Mouse (Mus musculus): ENCODE measurements around the gene Upf2. TPM values are rescaled to one million over a fixed set of nuclear protein-coding genes. Genes with fewer than 3 reads are reported as not detected.

Gene Upf2
- total RNA-seq (2021), result 10 to 100 TPM; 17.2 to 20.3 TPM
- long read RNA-seq, experiment 1, full-length matches to known transcripts, result 5 of 14 reads
- long read RNA-seq, experiment 1, partial matches to known transcripts, result 1 of 14 reads
- long read RNA-seq, experiment 1, other reads (novel, unspliced or antisense), result 8 of 14 reads
- long read RNA-seq, experiment 2, full-length matches to known transcripts, result 8 of 14 reads
- long read RNA-seq, experiment 2, partial matches to known transcripts, result 2 of 14 reads
- long read RNA-seq, experiment 2, other reads (novel, unspliced or antisense), result 4 of 14 reads

DNA sequence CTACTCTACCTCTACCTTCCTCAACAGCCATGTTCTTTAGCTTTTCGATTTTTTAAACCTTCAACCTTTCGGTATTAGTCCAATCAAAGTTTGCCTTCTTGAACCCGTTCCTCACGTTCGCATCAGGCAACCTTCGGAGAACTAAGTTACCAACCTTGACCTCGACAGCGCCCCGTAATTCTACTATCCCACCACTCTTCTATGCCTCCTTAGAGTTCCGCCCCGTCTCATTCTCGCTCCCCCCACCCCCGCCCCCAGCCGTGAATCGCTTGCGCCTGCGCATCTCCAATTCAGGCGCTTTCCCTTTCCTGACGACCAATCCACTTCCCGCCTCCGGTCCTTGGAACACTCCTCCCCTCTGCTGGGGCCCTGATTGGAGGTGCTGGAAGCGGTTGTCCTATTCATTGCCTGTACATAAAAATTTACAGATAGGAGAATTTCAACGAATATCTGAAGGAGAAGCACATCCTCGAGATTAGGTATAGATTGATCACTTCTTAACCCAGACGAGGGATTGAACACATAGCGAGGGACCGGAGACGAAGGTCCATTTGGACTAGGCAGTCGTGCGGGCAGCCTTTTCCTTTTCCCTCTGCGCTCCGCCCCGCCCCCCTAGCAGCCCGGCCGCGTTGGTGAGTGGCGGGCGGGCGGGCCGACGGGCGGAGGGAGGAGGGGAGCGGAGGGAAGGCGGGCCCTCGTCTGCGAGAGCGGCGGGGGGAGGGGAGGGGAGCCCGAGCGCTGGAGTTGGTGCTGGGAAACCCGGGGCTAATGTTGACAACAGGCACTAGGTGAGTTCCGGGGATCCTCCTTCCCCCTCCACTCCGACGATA lies at the start of gene Upf2:
Gene Upf2, plus strand, starts transcription at position 704 of the 830 bp plus-strand sequence.
- peak; percentile 92 to 97 for DNase-seq (ENCODE audit: low spot score in 2 of 2)

DNA sequence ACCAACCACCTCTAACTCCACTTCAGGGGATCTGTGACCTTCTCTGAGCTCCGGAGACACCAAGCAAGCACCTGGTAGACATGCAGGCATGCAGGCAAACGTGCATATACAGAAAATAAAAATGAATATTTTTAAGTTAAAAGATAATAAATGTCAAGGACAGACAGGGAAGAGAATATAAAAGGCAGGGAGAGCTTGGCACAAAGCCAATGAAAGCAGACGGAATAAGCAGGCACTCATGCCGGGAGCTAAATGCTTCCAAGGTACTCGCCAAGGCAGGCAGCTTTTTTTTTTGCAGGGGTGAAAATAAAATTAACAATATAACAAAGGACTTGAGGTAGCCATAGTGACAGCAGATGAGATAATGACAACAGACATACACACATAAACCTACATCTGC lies 45.2 kb upstream of the Upf2 start:
- DNase-seq (ENCODE audit: low spot score in 2 of 2), result no peak

DNA sequence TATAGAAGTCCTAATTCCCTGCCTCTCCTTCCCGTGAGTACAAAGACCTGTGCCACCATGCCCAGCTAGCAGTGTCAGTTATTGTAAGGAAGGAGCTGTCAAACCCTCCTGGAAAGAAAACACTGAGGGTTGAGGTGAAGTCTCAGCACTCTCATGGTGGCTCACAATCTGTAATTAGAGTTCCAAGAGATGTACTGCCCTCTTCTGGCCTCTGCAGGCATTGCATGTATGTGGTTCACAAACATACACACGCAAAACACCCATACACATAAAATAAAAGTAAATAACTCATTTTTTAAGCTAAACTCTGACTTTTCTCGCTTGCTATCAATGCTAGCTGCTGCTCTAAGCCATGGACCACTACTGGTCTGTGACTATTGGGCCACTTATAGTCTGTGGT lies 44.6 kb upstream of the Upf2 start:
- DNase-seq (ENCODE audit: low spot score in 2 of 2), result peak in 1 of 2 experiments; percentile 19

DNA sequence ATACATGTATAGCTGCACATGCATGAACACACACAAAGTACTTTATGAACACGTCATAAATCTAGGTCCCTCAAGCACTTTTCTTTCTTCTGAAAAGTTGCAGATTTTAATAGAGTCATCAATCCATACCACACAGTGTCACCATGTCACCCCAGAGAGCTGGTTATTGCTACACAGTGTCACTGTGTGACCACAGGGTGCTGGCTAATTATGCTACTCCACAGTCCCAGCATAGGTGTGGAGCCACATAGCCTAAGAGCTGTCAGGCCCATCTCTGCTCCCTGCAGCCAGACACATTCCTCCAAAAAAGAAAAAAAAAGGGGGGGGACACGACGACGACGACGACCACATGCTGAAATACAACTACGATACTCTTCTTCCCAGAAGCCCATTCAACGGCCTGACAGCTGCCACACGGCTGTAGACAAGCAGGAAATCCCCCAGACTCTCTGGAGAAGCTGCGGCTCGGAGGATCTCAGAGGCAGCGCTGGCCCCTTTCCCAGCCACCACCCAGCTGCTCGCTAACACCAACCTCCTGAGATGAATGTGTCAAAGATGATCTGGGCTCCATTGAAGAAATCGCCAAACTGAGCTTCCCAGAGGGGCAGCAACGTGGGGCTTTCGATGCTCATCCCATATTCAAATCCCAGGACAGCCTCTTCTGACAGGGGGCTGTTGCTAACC lies 39.8 kb upstream of the Upf2 start:
- DNase-seq (ENCODE audit: low spot score in 2 of 2), result no peak

DNA sequence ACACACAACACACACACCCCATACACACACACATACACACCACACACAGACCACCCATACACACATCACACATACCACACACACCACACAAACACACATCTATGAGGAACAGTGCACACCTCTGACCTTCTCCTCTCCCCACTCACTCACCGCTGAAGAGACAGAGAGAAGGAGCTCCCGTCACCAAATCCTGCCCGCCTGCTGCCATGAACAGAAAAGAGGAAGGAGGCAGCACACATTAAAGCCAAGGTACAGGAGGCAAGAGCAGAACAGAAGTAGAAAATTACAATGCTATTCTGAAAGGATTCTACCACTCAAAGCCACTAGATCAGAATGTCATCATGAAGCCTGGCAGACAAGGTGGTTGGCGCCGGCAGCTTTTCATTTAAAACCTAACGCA lies 28.4 kb upstream of the Upf2 start:
- DNase-seq (ENCODE audit: low spot score in 2 of 2), result no peak

DNA sequence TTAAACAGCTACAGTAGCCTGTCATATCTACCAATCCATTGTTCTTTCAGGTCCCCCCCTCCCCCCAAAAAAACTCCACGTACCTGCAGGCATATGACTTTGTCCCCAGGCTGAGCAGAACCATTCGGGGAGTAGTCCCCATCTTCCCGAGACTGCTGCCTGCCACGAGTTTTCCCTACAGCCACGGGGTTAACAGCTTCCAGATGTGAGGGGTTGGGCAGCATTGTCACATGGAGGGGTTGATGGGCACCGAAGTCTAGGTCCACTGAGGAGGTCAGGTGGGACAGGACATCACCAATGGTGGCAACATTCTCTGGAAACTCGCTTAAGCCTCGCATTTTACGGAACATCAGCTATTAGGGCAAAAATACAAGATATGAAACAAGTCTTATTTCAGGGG lies 27.5 kb upstream of the Upf2 start:
- DNase-seq (ENCODE audit: low spot score in 2 of 2), result no peak

DNA sequence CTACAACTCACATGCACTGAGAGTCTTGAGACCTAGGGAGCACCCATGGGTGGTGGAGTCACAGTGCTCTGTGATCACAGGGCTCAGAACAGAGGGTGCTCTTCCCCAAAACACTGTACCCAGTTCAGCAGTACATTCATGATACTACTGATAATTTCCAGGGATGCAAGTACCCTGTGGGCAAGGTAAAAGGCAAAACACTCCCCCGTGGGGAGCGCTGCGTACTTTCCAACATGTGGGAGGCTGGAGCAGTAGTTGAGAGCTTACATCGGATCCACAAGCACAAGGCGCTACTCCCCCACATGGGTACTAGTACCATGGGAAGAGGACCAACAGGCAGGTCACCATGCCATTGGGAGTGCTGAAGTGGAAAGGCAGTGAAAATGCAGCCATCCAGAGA lies 23.8 kb upstream of the Upf2 start:
- no peak for DNase-seq (ENCODE audit: low spot score in 2 of 2)

DNA sequence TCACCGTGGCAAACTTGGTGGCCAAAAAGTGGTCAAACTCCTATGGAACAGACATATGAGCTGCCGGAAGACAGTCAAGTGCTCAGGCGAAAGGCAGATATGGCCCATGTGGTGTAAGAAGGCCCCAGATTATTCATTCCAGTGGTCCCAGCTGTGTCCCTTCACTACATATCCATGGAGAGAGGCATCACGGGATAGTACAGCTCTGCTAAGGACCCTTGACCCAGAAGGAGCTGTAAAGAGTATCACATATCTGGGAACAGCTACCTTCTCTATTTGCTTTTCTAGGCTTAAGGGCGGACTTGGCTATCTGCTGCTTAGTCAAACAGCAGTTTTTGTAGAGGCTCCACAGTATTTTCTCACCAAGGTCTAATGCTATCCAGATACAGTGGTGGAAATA lies 21.5 kb upstream of the Upf2 start:
- DNase-seq (ENCODE audit: low spot score in 2 of 2), result no peak

DNA sequence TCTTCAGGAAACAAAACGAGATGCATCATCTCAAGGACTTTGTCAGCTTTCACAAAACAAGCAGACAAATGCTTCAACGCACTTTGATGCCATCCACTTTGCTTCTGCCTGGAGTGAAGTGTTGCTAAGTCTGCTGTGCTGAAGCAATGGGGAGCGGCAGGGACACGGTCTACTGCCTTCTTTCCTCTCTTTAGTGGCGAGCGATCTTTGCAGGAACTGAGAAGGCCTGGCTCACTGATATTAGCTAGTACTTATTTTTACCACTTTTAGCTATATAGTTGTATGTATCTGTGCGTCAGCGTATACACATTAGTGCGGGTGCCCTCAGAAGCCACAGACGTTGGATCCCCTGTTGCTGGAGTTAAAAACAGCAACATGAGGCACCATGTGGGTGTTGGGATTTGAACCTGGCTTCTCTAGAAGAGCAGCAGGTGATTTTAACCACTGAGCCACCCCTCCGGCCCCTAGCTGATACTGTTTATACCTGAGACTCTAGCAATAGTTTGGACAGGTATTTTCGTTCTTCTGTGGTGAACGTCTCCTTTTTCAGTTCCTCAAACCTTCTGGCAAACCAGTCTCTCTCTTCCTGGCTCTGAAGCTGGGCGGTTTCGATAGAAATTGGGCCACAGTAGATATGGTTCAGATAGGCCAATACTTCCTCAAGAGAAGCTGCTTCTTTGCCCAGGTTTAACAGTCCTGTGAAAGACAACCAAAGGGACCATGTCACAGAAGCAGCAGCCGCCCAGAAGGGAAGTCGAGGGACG lies 20.8 kb upstream of the Upf2 start:
- no peak for DNase-seq (ENCODE audit: low spot score in 2 of 2)

DNA sequence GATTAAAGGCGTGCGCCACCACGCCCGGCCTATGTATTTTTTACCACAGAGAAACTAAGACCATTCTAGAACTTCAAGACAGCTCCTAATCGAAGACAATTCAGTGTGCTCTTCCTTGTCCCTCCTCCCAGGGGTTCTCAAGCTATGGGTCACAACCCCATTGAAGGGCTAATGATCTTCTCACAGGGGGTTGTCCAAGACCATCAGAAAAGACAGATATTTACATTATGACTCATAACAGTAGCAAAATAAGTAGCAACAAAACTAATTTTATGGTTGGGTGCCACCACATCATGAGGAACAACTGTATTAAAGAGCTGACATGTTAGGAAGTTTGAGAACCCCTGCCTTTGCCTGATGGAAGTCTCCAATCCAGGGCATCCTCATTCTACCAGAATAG lies 19.3 kb upstream of the Upf2 start:
- DNase-seq (ENCODE audit: low spot score in 2 of 2), result no peak

DNA sequence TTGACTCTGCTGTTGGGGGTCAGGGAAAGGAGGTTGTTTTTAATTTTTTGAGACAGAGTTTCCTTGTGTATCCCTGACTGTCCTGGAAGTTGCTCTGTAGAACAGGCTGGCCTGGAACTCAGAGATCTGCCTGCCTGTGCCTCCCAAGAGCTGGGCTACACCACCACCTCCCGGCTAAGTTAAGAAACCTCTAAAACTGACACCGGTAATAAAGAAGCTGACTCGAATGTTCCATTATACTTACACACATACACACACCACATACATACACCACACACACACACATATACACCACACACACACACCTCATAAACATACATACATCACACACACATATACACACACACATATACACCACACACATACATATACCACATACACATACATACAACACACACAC lies 16.3 kb upstream of the Upf2 start:
- DNase-seq (ENCODE audit: low spot score in 2 of 2), result no peak

DNA sequence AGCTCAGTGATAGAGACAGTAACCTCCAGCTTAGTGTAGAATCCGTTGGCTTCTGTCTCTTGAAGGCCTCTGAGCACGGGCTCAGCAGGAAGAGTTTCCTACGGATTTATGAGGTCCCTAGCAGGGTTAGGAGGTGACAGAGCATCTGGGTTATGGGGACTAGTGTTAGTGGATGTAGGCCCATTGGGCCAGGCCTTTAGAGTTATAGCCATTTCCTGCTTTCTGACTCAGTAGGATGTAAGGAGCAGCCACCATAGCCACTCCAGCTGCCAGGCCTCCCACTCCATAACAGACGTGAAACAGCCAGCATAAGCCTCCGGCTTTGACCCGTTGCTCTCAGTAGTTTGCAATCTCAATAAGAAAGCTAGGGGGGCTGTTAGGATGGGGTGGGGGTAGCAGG lies 15.2 kb upstream of the Upf2 start:
- DNase-seq (ENCODE audit: low spot score in 2 of 2), result no peak

DNA sequence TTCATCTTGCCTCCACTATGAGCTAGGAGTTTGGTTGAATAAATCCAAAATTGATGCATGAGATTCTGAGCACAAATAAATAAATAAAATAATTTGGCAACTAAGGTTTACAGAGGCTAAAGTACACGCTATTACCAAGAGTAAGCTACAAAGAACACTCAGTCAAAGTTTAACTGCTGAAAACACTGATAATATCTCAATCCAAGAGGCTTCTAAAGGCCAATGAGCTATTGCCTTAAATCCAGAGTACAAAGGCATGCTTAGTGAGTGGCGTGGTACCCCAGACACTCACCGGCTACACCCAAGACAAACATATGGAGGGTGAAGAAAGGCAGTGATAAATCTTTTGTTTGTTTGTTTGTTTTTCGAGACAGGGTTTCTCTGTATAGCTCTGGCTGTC lies 14.7 kb upstream of the Upf2 start:
- no peak for DNase-seq (ENCODE audit: low spot score in 2 of 2)

DNA sequence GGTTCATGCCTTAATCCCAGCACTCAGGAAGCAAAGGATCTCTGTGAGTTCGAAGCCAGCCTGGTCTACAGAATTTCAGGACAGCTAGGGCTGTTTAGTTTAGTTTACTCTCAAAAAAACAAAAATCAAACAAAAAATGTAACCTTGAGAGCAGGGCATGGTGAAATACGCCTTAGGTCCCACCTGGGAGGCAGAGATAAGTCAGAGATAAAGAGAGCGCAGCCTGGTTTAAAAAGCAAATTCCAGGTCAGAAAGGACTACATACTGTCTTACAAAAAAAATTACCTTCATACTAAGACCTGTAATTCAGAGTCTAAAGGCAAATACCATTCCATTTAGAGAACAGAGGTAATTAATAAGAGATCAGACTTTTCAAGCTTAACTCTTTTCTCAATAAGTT lies 11.9 kb upstream of the Upf2 start:
- DNase-seq (ENCODE audit: low spot score in 2 of 2), result no peak

DNA sequence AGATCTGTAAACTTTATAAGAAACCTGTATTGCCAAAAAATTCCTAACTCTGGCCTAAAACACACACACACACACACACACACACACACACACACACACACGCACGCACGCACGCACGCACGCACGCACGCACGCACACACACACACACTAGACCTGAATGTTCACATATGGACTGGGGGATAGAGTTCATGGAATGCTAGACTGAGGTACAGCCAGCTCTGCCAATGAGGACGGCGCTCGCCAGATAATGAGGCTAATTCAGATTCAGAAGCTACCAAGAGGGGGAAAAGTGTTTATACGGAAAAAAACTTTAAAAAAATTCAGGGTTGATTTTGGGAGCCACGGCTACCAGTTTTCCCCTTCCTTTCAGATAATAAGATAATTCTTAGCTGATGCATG lies 11.4 kb upstream of the Upf2 start:
- no peak for DNase-seq (ENCODE audit: low spot score in 2 of 2)

DNA sequence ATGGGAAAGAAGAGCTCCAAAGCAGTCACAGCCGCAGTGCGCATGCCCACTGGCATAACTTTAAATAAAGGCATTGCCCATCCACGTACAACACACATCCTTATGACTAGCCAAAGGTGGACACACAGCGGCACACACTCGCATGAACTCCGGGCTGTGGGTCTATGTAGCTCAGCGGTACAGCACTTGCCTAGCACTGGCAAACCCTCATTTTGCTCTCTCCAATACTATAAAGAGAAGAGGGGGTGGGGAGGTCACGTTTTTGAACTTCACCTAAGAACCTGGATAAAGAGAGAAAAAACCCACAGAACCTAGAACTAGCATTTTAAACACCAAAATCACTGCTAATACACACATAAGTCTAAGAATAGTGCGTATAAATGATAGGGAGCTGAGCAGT lies 10.3 kb upstream of the Upf2 start:
- no peak for DNase-seq (ENCODE audit: low spot score in 2 of 2)

DNA sequence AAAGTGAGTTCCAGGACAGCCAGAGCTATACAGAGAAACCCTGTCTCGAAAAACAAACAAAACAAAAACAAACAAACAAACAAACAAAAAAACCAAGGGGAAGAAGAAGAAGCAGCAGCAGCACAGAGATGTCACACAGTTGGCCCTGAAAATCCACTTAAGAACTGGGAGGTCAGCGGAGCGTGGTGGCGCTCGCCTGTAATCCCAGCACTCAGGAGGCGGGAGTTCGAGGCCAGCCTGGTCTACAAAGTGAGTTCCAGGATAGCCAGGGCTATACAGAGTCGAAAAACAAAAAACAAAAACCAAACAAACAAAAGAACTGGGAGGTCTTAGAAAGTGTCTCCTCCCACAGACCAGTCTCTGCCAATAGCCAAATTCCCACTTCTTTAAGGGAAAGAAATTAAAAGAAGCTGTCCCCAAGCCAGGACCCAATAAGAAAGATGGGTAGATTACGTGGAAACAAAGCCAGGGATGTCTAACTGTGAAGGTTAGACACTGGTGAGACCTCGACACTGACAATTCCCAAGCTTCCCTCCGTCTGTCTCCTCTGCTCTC lies 9.3 kb upstream of the Upf2 start:
- no peak for DNase-seq (ENCODE audit: low spot score in 2 of 2)

DNA sequence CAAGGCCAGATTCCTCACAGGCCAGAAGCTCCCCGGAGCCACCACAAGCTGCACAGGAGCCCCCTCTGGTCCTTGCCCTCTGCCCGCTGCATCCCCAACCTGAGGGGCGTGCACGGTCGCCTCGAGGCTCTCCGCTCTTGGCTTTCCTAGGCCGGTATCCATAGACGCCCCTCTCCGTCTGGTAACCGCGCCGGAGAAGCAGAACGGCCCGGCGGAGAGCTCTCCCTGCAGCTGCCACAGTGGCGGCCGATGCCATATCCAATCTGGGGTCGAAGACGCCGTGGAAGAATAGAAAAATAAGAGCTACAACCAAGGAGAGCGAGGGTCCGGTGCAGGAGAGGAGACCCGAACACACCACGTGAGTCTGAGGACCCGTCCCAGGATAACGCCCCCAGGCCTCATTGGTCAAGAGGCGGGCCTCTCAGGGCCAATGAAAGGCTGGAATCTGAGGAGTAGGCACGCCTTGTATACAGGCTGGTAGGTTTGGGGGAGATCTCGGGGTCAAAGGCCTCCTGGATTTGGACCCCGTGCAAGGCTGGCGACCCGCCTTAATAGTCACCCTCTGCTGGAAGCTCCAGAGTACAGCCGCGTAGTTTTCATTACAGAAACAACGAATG lies 8.7 kb upstream of the Upf2 start, which contains the start of gene Dhtkd1:
Gene Dhtkd1, minus strand, starts transcription at position 377 of the 617 bp plus-strand sequence.
- DNase-seq (ENCODE audit: low spot score in 2 of 2), result peak; percentile 19 to 50

DNA sequence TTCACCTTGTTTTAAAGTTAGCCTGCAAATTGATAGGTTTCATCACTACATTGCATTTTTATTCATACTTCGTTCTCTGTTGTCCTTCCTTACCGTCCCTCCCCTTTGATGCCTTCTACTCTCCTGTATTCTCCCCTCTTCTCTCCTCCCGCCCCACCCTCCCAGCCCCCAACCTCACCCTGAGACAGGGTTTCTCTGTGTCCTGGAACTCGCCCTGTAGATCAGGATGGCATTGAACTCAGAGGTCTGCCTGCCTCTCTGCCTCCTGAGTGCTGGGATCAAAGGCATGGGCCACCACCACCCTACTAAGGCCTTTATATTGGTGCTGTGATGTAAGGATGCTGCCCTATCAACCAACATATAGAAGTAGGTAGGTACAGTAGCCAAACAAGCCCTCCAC lies 8.2 kb upstream of the Upf2 start:
- DNase-seq (ENCODE audit: low spot score in 2 of 2), result no peak

DNA sequence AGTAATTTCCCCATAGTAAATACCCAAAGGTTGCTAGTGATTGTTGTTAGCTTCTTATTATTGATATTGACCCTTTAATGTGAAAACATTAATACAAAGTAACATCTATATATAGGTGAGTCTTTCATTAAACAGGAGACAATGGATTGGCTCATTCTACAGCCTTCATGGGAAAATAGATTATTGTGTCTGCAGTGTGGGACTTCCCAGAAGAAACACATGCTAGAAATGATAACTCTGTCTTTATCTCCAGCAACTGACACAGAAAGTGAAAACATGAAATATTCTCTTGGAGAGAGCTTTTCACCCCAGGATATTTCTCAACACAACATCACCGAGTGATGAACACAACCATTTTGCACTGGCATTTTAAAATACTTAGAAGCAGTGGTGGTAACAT lies 5.6 kb upstream of the Upf2 start:
- DNase-seq (ENCODE audit: low spot score in 2 of 2), result no peak

DNA sequence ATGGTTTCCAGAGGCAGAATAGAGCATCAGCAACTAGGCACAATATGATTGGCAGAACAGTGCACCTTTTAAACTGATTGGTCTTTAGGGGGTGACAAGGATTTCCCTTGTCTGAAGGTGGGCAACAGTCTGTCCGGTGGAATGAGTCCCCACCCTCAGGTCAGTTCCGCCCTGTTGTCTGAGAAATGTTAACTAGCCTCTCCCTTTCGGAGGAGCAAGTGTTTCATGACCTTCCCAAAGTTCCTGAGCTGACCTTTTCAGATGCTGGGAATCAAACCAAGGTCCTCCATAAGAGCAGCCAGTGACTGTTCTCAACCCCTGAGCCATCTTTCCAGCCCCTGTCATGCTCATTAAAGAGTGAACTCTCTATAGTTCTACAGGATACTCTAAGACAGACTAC lies 4.4 kb upstream of the Upf2 start:
- no peak for DNase-seq (ENCODE audit: low spot score in 2 of 2)

Measured in gastrocnemius, postnatal 4 days (tissue).